Mouse (Mus musculus) embryo, embryonic 11 days (tissue): ENCODE data around the gene Fzd7.
"Not testable (repeated sequence)": the region's sequence is repeated elsewhere in the genome, so short reads cannot be mapped to it uniquely, and the experiment has no call there.

ENCODE experiments used
- DNase-seq: peaks from one replicate; pipeline ENCODE4 v3.0.0-alpha.2; 2015

Fzd7 gene

GRCm38 (mm10) chr1:59482331-59482695, at the start of gene Fzd7:
Gene Fzd7, plus strand, starts transcription at chr1:59482424.
- DNase-seq = no peak

GRCm38 (mm10) chr1:59433296-59433695, 48.9 kb upstream of the Fzd7 start:
- DNase-seq = no peak

GRCm38 (mm10) chr1:59434071-59434470, 48.2 kb upstream of the Fzd7 start:
- DNase-seq = no peak

GRCm38 (mm10) chr1:59435270-59435669, 47.0 kb upstream of the Fzd7 start:
- no peak for DNase-seq

- no peak for DNase-seq
Observed at GRCm38 (mm10) chr1:59436321-59436720, 45.9 kb upstream of the Fzd7 start.

- DNase-seq = peak; percentile 80
Observed at GRCm38 (mm10) chr1:59437927-59438326, 44.3 kb upstream of the Fzd7 start.

GRCm38 (mm10) chr1:59438330-59438729, 43.9 kb upstream of the Fzd7 start:
- no peak for DNase-seq

- no peak for DNase-seq
Observed at GRCm38 (mm10) chr1:59439252-59439651, 43.0 kb upstream of the Fzd7 start.

GRCm38 (mm10) chr1:59439941-59440340, 42.3 kb upstream of the Fzd7 start:
- no peak for DNase-seq

- not testable (repeated sequence) for DNase-seq
Observed at GRCm38 (mm10) chr1:59442721-59443120, 39.5 kb upstream of the Fzd7 start.

- no peak for DNase-seq
Observed at GRCm38 (mm10) chr1:59444127-59444660, 38.0 kb upstream of the Fzd7 start.

GRCm38 (mm10) chr1:59445242-59445641, 37.0 kb upstream of the Fzd7 start:
- DNase-seq = no peak

GRCm38 (mm10) chr1:59448497-59449270, 33.5 kb upstream of the Fzd7 start:
- DNase-seq = no peak

GRCm38 (mm10) chr1:59449423-59449822, 32.8 kb upstream of the Fzd7 start:
- DNase-seq = peak; percentile 70

- DNase-seq = no peak
Observed at GRCm38 (mm10) chr1:59450896-59451295, 31.3 kb upstream of the Fzd7 start.

GRCm38 (mm10) chr1:59451584-59451983, 30.6 kb upstream of the Fzd7 start:
- peak; percentile 73 for DNase-seq

- DNase-seq = no peak
Observed at GRCm38 (mm10) chr1:59456825-59457224, 25.4 kb upstream of the Fzd7 start.

- DNase-seq = no peak
Observed at GRCm38 (mm10) chr1:59457873-59458272, 24.4 kb upstream of the Fzd7 start.

GRCm38 (mm10) chr1:59458886-59459285, 23.3 kb upstream of the Fzd7 start:
- DNase-seq = no peak

- DNase-seq = no peak
Observed at GRCm38 (mm10) chr1:59464696-59465639, 17.3 kb upstream of the Fzd7 start.

GRCm38 (mm10) chr1:59465640-59466008, 16.6 kb upstream of the Fzd7 start:
- DNase-seq = no peak

GRCm38 (mm10) chr1:59469170-59469569, 13.1 kb upstream of the Fzd7 start:
- DNase-seq = no peak

GRCm38 (mm10) chr1:59470766-59471165, 11.5 kb upstream of the Fzd7 start:
- DNase-seq = no peak
